Mouse (Mus musculus) heart, adult 2 months (tissue): ENCODE measurements at regions not wholly inside any gene's neighbourhood (a gene's known extent, or its start where the extent isn't known, plus 50 kb on each side); places are given as distances from the start of the nearest gene placed in this dataset.

Experiments
- CTCF ChIP-seq: fragments of 200-600 bp; IDR thresholded peaks from 2 replicates; pipeline ENCODE4 v1.8.1; 2022; ENCODE audit warnings: antibody characterized with exemption, mild to moderate bottlenecking, moderate library complexity
- POLR2A ChIP-seq: fragments of 200-500 bp; IDR thresholded peaks from 2 replicates; pipeline ENCODE4 v1.6.1; 2011; ENCODE audit warnings: mild to moderate bottlenecking, low read depth, low read length, control low read depth; ENCODE audit not compliant: insufficient read depth

- TF ChIP-seq POLR2A, result no peak
- TF ChIP-seq CTCF, result no peak
Observed at GRCm38 (mm10) chr12:107010995-107011786, 477.2 kb upstream of the 3110018I06Rik start.
